Mouse (Mus musculus) heart, embryonic 10.5 days (tissue): Measurements from ENCODE around the gene Rbks. TPM values are rescaled to one million over a fixed set of nuclear protein-coding genes. Genes with fewer than 3 reads are reported as not detected.

Experiments used
- DNase-seq: peaks from one replicate; pipeline ENCODE4 v3.0.0-alpha.2; 2017; ENCODE audit warnings: low spot score
- H3K27ac ChIP-seq: fragments of 300-500 bp; sonication (generic); 2 replicates; pipeline ENCODE4 v1.5.1; 2016; ENCODE audit warnings: mild to moderate bottlenecking
- H3K27me3 ChIP-seq: fragments of 300-500 bp; sonication (generic); 2 replicates; pipeline ENCODE4 v1.6.1; 2016; ENCODE audit warnings: mild to moderate bottlenecking; ENCODE audit not compliant: poor library complexity, insufficient read depth, severe bottlenecking
- H3K36me3 ChIP-seq: fragments of 300-500 bp; sonication (generic); 2 replicates; pipeline ENCODE4 v1.6.1; 2016; ENCODE audit warnings: mild to moderate bottlenecking, moderate library complexity
- H3K4me1 ChIP-seq: fragments of 300-500 bp; sonication (generic); 2 replicates; pipeline ENCODE4 v1.6.1; 2016; ENCODE audit warnings: mild to moderate bottlenecking
- H3K4me3 ChIP-seq: fragments of 300-500 bp; sonication (generic); 2 replicates; pipeline ENCODE4 v1.5.1; 2016; ENCODE audit warnings: mild to moderate bottlenecking, moderate library complexity
- H3K9me3 ChIP-seq: fragments of 300-500 bp; sonication (generic); 2 replicates; pipeline ENCODE4 v1.6.1; 2016; ENCODE audit warnings: mild to moderate bottlenecking, moderate library complexity
- WGBS: fragments of 180-500 bp; shearing (Covaris S2); methylation state at CpG from one replicate; pipeline ENCODE4 v1.1.7; 2016; 5-methylcytosine and 5-hydroxymethylcytosine counted together
- polyA plus RNA-seq: library from polyadenylated mRNA; unstranded; fragments of >200 nt; fragmentation: Nextera tagmentation; extraction: Ambion mirVana; gene quantifications from 2 replicates; pipeline ENCODE4 v1.2.1, GENCODE M21; 2016

The Rbks gene
- polyA plus RNA-seq, 1 experiment from 2014 or later: 6.8 TPM

- no peaks in the 10 kb centered on the region for H3K27me3 ChIP-seq
- peaks cover 8% of the 10 kb centered on the region for H3K4me1 ChIP-seq
- peaks cover 15% of the 10 kb centered on the region; the same call in 1 of the 2 replicates for H3K36me3 ChIP-seq
- H3K9me3 ChIP-seq: no peaks in the 10 kb centered on the region
- no peak for DNase-seq
- no peak overlapping the region for H3K4me3 ChIP-seq
- no peak overlapping the region for H3K27ac ChIP-seq
Observed at GRCm38 (mm10) chr5:31699397-31699796, 2.0 kb upstream of the Rbks start.

GRCm38 (mm10) chr5:31698931-31699330 lies 1.5 kb upstream of the Rbks start:
- no peaks in the 10 kb centered on the region for H3K27me3 ChIP-seq
- H3K36me3 ChIP-seq: peaks cover 14% of the 10 kb centered on the region; the same call in 1 of the 2 replicates
- no peaks in the 10 kb centered on the region for H3K9me3 ChIP-seq
- WGBS: 58% methylated on average over 4 of the region's 4 CpGs
- no peak overlapping the region for H3K4me3 ChIP-seq
- H3K4me1 ChIP-seq: peaks cover 8% of the 10 kb centered on the region
- no peak overlapping the region for H3K27ac ChIP-seq
- DNase-seq: no peak

- peaks cover 8% of the 10 kb centered on the region for H3K4me1 ChIP-seq
- H3K9me3 ChIP-seq: no peaks in the 10 kb centered on the region
- H3K4me3 ChIP-seq: peak overlapping the region; percentile 88
- no peaks in the 10 kb centered on the region for H3K27me3 ChIP-seq
- H3K36me3 ChIP-seq: peaks cover 8% of the 10 kb centered on the region; the same call in 1 of the 2 replicates
- WGBS: 6% methylated on average over 16 of the region's 16 CpGs
- peak overlapping the region; percentile 93 for H3K27ac ChIP-seq
- peak; percentile 93 for DNase-seq
Observed at GRCm38 (mm10) chr5:31698297-31698726, 885 bp upstream of the Rbks start.

GRCm38 (mm10) chr5:31697644-31698296 lies 343 bp upstream of the Rbks start, which contains the start of gene Babam2:
Gene Babam2 (plus strand): TSS chr5:31697684.
- H3K9me3 ChIP-seq: no peaks in the 10 kb centered on the region
- H3K27me3 ChIP-seq: no peaks in the 10 kb centered on the region
- H3K4me3 ChIP-seq: peak within 1 kb of the TSS; percentile 88
- peaks cover 3% of the 10 kb centered on the region; the same call in 1 of the 2 replicates for H3K36me3 ChIP-seq
- H3K27ac ChIP-seq: peak within 1 kb of the TSS; percentile 93
- under 1% methylated on average over 71 of the region's 71 CpGs for WGBS
- peaks cover 8% of the 10 kb centered on the region for H3K4me1 ChIP-seq
- peak; percentile 95 for DNase-seq

- peaks cover 8% of the 10 kb centered on the region for H3K4me1 ChIP-seq
- H3K27ac ChIP-seq: no peak overlapping the region
- no peak for DNase-seq
- H3K4me3 ChIP-seq: no peak overlapping the region
- no peaks in the 10 kb centered on the region for H3K9me3 ChIP-seq
- H3K36me3 ChIP-seq: no peaks in the 10 kb centered on the region
- H3K27me3 ChIP-seq: no peaks in the 10 kb centered on the region
Observed at GRCm38 (mm10) chr5:31693191-31693590, 4.2 kb downstream of the Rbks start.

GRCm38 (mm10) chr5:31687972-31688371 lies 9.5 kb downstream of the Rbks start:
- H3K4me3 ChIP-seq: no peak overlapping the region
- no peaks in the 10 kb centered on the region for H3K9me3 ChIP-seq
- no peaks in the 10 kb centered on the region for H3K36me3 ChIP-seq
- H3K4me1 ChIP-seq: peaks cover 5% of the 10 kb centered on the region; the same call in 1 of the 2 replicates
- H3K27ac ChIP-seq: no peak overlapping the region
- H3K27me3 ChIP-seq: no peaks in the 10 kb centered on the region
- DNase-seq: no peak
- 89% methylated on average over 3 of the region's 3 CpGs for WGBS

- peak; percentile 81 for DNase-seq
- Histone ChIP-seq H3K27ac (peak overlapping the region; percentile 16; the same call in 1 of the 2 replicates), H3K27me3 (no peaks in the 10 kb centered on the region), H3K4me1 (peaks cover 5% of the 10 kb centered on the region; the same call in 1 of the 2 replicates), H3K4me3 (no peak overlapping the region), H3K9me3 (no peaks in the 10 kb centered on the region), H3K36me3 (no peaks in the 10 kb centered on the region)
- WGBS: 42% methylated on average over 2 of the region's 2 CpGs
Observed at GRCm38 (mm10) chr5:31686040-31686439, 11.4 kb downstream of the Rbks start.

GRCm38 (mm10) chr5:31682305-31682704 lies 15.1 kb downstream of the Rbks start:
- DNase-seq: no peak
- no peaks in the 10 kb centered on the region for H3K9me3 ChIP-seq
- WGBS: 86% methylated on average over 1 of the region's 1 CpGs
- no peaks in the 10 kb centered on the region for H3K36me3 ChIP-seq
- no peaks in the 10 kb centered on the region for H3K27me3 ChIP-seq
- H3K27ac ChIP-seq: no peak overlapping the region
- no peak overlapping the region for H3K4me3 ChIP-seq
- H3K4me1 ChIP-seq: peaks cover 5% of the 10 kb centered on the region; the same call in 1 of the 2 replicates

- H3K27me3 ChIP-seq: no peaks in the 10 kb centered on the region
- H3K27ac ChIP-seq: no peak overlapping the region
- no peaks in the 10 kb centered on the region for H3K36me3 ChIP-seq
- DNase-seq: no peak
- no peak overlapping the region for H3K4me3 ChIP-seq
- H3K9me3 ChIP-seq: no peaks in the 10 kb centered on the region
- no peaks in the 10 kb centered on the region for H3K4me1 ChIP-seq
- WGBS: 81% methylated on average over 4 of the region's 4 CpGs
Observed at GRCm38 (mm10) chr5:31680183-31680582, 17.2 kb downstream of the Rbks start.

- Histone ChIP-seq H3K4me1 (no peaks in the 10 kb centered on the region; the same call in 1 of the 2 replicates), H3K27me3 (no peaks in the 10 kb centered on the region)
- WGBS: 79% methylated on average over 1 of the region's 1 CpGs
Observed at GRCm38 (mm10) chr5:31678000-31678399, 19.4 kb downstream of the Rbks start.

GRCm38 (mm10) chr5:31673431-31673830 lies 24.0 kb downstream of the Rbks start:
- WGBS: 70% methylated on average over 2 of the region's 2 CpGs

More at GRCm38 (mm10) chr5:31678000-31678399, 19.4 kb downstream of the Rbks start:
- Histone ChIP-seq H3K4me3 (no peak overlapping the region), H3K9me3 (no peaks in the 10 kb centered on the region), H3K27ac (no peak overlapping the region), H3K36me3 (no peaks in the 10 kb centered on the region)
- no peak for DNase-seq

GRCm38 (mm10) chr5:31671137-31671536 lies 26.3 kb downstream of the Rbks start:
- no peaks in the 10 kb centered on the region for H3K27me3 ChIP-seq
- H3K36me3 ChIP-seq: no peaks in the 10 kb centered on the region
- H3K27ac ChIP-seq: no peak overlapping the region
- H3K4me1 ChIP-seq: peaks cover 7% of the 10 kb centered on the region; the same call in 1 of the 2 replicates
- no peaks in the 10 kb centered on the region for H3K9me3 ChIP-seq
- no peak for DNase-seq
- WGBS: 56% methylated on average over 2 of the region's 2 CpGs
- H3K4me3 ChIP-seq: no peak overlapping the region

More at GRCm38 (mm10) chr5:31673431-31673830, 24.0 kb downstream of the Rbks start:
- Histone ChIP-seq H3K36me3 (no peaks in the 10 kb centered on the region), H3K9me3 (no peaks in the 10 kb centered on the region), H3K4me1 (peaks cover 7% of the 10 kb centered on the region; the same call in 1 of the 2 replicates), H3K4me3 (no peak overlapping the region), H3K27me3 (no peaks in the 10 kb centered on the region), H3K27ac (no peak overlapping the region)
- no peak for DNase-seq

GRCm38 (mm10) chr5:31669984-31670383 lies 27.4 kb downstream of the Rbks start:
- no peak for DNase-seq

More at GRCm38 (mm10) chr5:31669984-31670383, 27.4 kb downstream of the Rbks start:
- Histone ChIP-seq H3K36me3 (no peaks in the 10 kb centered on the region), H3K9me3 (no peaks in the 10 kb centered on the region), H3K27me3 (no peaks in the 10 kb centered on the region), H3K4me3 (no peak overlapping the region), H3K27ac (no peak overlapping the region), H3K4me1 (peaks cover 7% of the 10 kb centered on the region; the same call in 1 of the 2 replicates)
- 73% methylated on average over 5 of the region's 5 CpGs for WGBS
